Mouse (Mus musculus): ENCODE results near the gene Slc2a4. TPM values are rescaled to one million over a fixed set of nuclear protein-coding genes. Genes with fewer than 3 reads are reported as not detected.

The Slc2a4 gene
- polyA plus RNA-seq, 1 experiment, result 14.1 TPM

- Histone ChIP-seq H3ac (ENCODE audit: control insufficient read depth, insufficient read length) (no peak overlapping the region), H3K79me2 (ENCODE audit: control insufficient read depth, insufficient read depth) (peaks cover 54% of the 10 kb centered on the region), H3K27me3 (ENCODE audit: control insufficient read depth, insufficient read depth, insufficient read length) (no peaks in the 10 kb centered on the region), H3K4me3 (peak overlapping the region; percentile 73), H3K36me3 (ENCODE audit: control insufficient read depth, insufficient read depth) (peaks cover 20% of the 10 kb centered on the region), H3K4me2 (ENCODE audit: low read depth) (peak overlapping the region; percentile 96)
- no peak for TF ChIP-seq MYOD1 (IDR thresholded peaks at IDR 0.05; ENCODE audit: control insufficient read depth in 1 of 3, insufficient read length in 2 of 3, low read depth in 2 of 3)
- peak; percentile 21 for TF ChIP-seq POLR2A (IDR thresholded peaks at IDR 0.05; ENCODE audit: insufficient read length, low read depth)
- TF ChIP-seq MYOG (IDR thresholded peaks at IDR 0.05; ENCODE audit: control insufficient read depth in 1 of 3, insufficient read depth in 1 of 3, insufficient read length in 2 of 3, low read depth in 2 of 3), result peak in 1 of 3 experiments; percentile 16
- TF ChIP-seq E2F4 (IDR thresholded peaks at IDR 0.05; ENCODE audit: insufficient read depth), result no peak
Measured at GRCm38 (mm10) chr11:69982877-69983276, 34.9 kb upstream of the Slc2a4 start.

DNA sequence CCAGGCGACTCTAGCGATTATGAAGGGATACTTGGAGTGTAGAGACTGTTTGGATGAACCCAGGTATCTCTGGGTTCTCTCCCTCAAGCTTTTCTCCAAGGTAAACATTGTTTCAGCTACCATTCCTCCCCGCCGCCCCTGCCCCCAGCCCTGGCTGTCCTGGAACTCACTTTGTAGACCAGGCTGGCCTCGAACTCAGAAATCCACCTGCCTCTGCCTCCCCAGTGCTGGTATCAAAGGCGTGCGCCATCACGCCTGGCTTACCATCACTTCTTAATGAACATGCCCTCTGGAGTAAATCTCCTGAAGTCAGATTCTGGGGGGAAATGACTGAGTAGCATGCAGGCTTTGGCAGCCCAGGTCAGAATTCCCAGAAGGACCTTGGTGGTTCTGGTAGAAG lies 34.2 kb upstream of the Slc2a4 start, which contains the start of gene Elp5:
Gene Elp5, minus strand, starts transcription at position 293 of the 400 bp plus-strand sequence.
- Histone ChIP-seq H3K36me3 (ENCODE audit: control insufficient read depth, insufficient read depth) (peaks cover 20% of the 10 kb centered on the region), H3K4me3 (peak within 1 kb of the TSS; percentile 73), H3K4me2 (ENCODE audit: low read depth) (peak within 1 kb of the TSS; percentile 96), H3ac (ENCODE audit: control insufficient read depth, insufficient read length) (peak within 1 kb of the TSS; percentile 93), H3K79me2 (ENCODE audit: control insufficient read depth, insufficient read depth) (peaks cover 61% of the 10 kb centered on the region), H3K27me3 (ENCODE audit: control insufficient read depth, insufficient read depth, insufficient read length) (no peaks in the 10 kb centered on the region)
- TF ChIP-seq CEBPB (IDR thresholded peaks at IDR 0.05; ENCODE audit: insufficient read depth, poor library complexity, severe bottlenecking) (no peak), MYOD1 (IDR thresholded peaks at IDR 0.05; ENCODE audit: control insufficient read depth in 1 of 3, insufficient read length in 2 of 3, low read depth in 2 of 3) (no peak), TCF3 (IDR thresholded peaks at IDR 0.05; ENCODE audit: insufficient read length, low read depth) (no peak), USF1 (IDR thresholded peaks at IDR 0.05; ENCODE audit: low read depth) (no peak), MAX (IDR thresholded peaks at IDR 0.05; ENCODE audit: low read depth) (no peak), POLR2AphosphoS2 (IDR thresholded peaks at IDR 0.05; ENCODE audit: insufficient read length, low read depth) (no peak), SRF (IDR thresholded peaks at IDR 0.05; ENCODE audit: control insufficient read depth, insufficient read length, low read depth) (no peak), TCF12 (IDR thresholded peaks at IDR 0.05; ENCODE audit: insufficient read depth, poor library complexity, severe bottlenecking) (no peak), POLR2A (IDR thresholded peaks at IDR 0.05; ENCODE audit: insufficient read length, low read depth) (no peak), MYOG (IDR thresholded peaks at IDR 0.05; ENCODE audit: control insufficient read depth in 1 of 3, insufficient read depth in 1 of 3, insufficient read length in 2 of 3, low read depth in 2 of 3) (no peak), E2F4 (IDR thresholded peaks at IDR 0.05; ENCODE audit: insufficient read depth) (no peak), REST (IDR thresholded peaks at IDR 0.05; ENCODE audit: insufficient read depth, insufficient read length) (no peak)

- TF ChIP-seq TCF12 (IDR thresholded peaks at IDR 0.05; ENCODE audit: insufficient read depth, poor library complexity, severe bottlenecking) (no peak), POLR2AphosphoS2 (IDR thresholded peaks at IDR 0.05; ENCODE audit: insufficient read length, low read depth) (no peak), MYOG (IDR thresholded peaks at IDR 0.05; ENCODE audit: control insufficient read depth in 1 of 3, insufficient read depth in 1 of 3, insufficient read length in 2 of 3, low read depth in 2 of 3) (no peak), CEBPB (IDR thresholded peaks at IDR 0.05; ENCODE audit: insufficient read depth, poor library complexity, severe bottlenecking) (no peak), USF1 (IDR thresholded peaks at IDR 0.05; ENCODE audit: low read depth) (no peak), SRF (IDR thresholded peaks at IDR 0.05; ENCODE audit: control insufficient read depth, insufficient read length, low read depth) (no peak), MYOD1 (IDR thresholded peaks at IDR 0.05; ENCODE audit: control insufficient read depth in 1 of 3, insufficient read length in 2 of 3, low read depth in 2 of 3) (no peak), MAX (IDR thresholded peaks at IDR 0.05; ENCODE audit: low read depth) (no peak), POLR2A (IDR thresholded peaks at IDR 0.05; ENCODE audit: insufficient read length, low read depth) (no peak), E2F4 (IDR thresholded peaks at IDR 0.05; ENCODE audit: insufficient read depth) (no peak), TCF3 (IDR thresholded peaks at IDR 0.05; ENCODE audit: insufficient read length, low read depth) (no peak), REST (IDR thresholded peaks at IDR 0.05; ENCODE audit: insufficient read depth, insufficient read length) (no peak)
- Histone ChIP-seq H3K79me2 (ENCODE audit: control insufficient read depth, insufficient read depth) (peaks cover 61% of the 10 kb centered on the region), H3K36me3 (ENCODE audit: control insufficient read depth, insufficient read depth) (peaks cover 22% of the 10 kb centered on the region), H3K4me3 (peak within 1 kb of the TSS; percentile 73), H3K27me3 (ENCODE audit: control insufficient read depth, insufficient read depth, insufficient read length) (no peaks in the 10 kb centered on the region), H3K4me2 (ENCODE audit: low read depth) (peak within 1 kb of the TSS; percentile 96), H3ac (ENCODE audit: control insufficient read depth, insufficient read length) (peak within 1 kb of the TSS; percentile 93)
Measured at GRCm38 (mm10) chr11:69981141-69981762, 33.3 kb upstream of the Slc2a4 start, which contains the start of gene Ctdnep1. TSS of gene Ctdnep1 (plus strand) at chr11:69981156.

DNA sequence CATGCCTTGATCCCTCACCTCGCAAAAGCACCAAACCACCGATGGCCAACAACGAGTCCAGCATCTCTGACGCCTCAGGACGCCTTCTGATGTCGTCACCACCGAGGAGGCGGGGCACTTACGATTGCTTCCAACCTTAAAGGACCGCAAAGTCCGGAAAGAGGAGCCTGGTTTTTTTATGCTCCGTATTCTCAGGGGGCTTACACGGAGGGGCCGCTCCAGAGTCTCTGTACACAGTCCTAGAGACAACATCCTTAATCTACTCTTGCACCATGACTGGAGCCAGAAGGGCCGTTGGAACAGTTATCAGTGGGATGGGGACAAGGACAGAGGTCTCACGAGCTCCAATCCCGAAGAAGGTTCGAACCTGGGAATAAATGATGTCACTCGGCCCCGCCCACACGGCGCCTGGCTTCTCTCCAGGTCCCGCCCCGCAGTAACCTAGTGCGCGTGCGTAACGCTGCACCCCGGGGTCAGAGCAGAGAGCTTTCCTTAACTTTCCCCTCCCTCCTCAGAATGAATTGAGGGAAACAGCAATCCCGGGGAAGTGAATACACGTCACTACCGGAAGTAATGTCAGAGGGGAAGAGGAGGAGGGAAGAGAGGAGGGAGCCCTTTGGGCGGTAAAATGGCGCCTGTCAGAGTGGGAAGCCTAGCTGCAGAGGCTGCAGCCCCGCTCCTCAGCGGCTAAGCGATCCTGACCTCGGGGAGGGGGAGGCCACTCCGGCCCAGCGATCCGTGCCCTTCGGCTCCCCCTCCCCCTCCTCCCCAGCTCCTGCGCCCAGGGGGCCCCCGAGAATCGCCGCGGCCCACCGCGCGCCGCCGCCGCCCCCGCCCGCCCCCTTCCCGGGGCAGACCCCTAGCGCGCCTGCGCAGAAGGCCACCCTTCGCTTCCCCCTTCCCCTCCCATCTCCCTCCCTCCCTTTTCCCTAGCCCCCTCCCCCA lies 32.5 kb upstream of the Slc2a4 start:
- H3K4me3 ChIP-seq, result peak overlapping the region; percentile 73
- H3K27me3 ChIP-seq (ENCODE audit: control insufficient read depth, insufficient read depth, insufficient read length), result no peaks in the 10 kb centered on the region
- peaks cover 30% of the 10 kb centered on the region for H3K36me3 ChIP-seq (ENCODE audit: control insufficient read depth, insufficient read depth)
- peak overlapping the region; percentile 93 for H3ac ChIP-seq (ENCODE audit: control insufficient read depth, insufficient read length)
- H3K79me2 ChIP-seq (ENCODE audit: control insufficient read depth, insufficient read depth), result peaks cover 61% of the 10 kb centered on the region
- TF ChIP-seq TCF3 (IDR thresholded peaks at IDR 0.05; ENCODE audit: insufficient read length, low read depth) (no peak), POLR2AphosphoS2 (IDR thresholded peaks at IDR 0.05; ENCODE audit: insufficient read length, low read depth) (peak; percentile 73), TCF12 (IDR thresholded peaks at IDR 0.05; ENCODE audit: insufficient read depth, poor library complexity, severe bottlenecking) (no peak), CEBPB (IDR thresholded peaks at IDR 0.05; ENCODE audit: insufficient read depth, poor library complexity, severe bottlenecking) (no peak), MAX (IDR thresholded peaks at IDR 0.05; ENCODE audit: low read depth) (no peak), MYOD1 (IDR thresholded peaks at IDR 0.05; ENCODE audit: control insufficient read depth in 1 of 3, insufficient read length in 2 of 3, low read depth in 2 of 3) (no peak), MYOG (IDR thresholded peaks at IDR 0.05; ENCODE audit: control insufficient read depth in 1 of 3, insufficient read depth in 1 of 3, insufficient read length in 2 of 3, low read depth in 2 of 3) (no peak), REST (IDR thresholded peaks at IDR 0.05; ENCODE audit: insufficient read depth, insufficient read length) (no peak), POLR2A (IDR thresholded peaks at IDR 0.05; ENCODE audit: insufficient read length, low read depth) (peak; percentile 83), SRF (IDR thresholded peaks at IDR 0.05; ENCODE audit: control insufficient read depth, insufficient read length, low read depth) (peak; percentile 69), USF1 (IDR thresholded peaks at IDR 0.05; ENCODE audit: low read depth) (no peak), E2F4 (IDR thresholded peaks at IDR 0.05; ENCODE audit: insufficient read depth) (peak; percentile 1)
- H3K4me2 ChIP-seq (ENCODE audit: low read depth), result peak overlapping the region; percentile 79
